Mouse (Mus musculus): ENCODE measurements around the gene Rfx3.

DNA sequence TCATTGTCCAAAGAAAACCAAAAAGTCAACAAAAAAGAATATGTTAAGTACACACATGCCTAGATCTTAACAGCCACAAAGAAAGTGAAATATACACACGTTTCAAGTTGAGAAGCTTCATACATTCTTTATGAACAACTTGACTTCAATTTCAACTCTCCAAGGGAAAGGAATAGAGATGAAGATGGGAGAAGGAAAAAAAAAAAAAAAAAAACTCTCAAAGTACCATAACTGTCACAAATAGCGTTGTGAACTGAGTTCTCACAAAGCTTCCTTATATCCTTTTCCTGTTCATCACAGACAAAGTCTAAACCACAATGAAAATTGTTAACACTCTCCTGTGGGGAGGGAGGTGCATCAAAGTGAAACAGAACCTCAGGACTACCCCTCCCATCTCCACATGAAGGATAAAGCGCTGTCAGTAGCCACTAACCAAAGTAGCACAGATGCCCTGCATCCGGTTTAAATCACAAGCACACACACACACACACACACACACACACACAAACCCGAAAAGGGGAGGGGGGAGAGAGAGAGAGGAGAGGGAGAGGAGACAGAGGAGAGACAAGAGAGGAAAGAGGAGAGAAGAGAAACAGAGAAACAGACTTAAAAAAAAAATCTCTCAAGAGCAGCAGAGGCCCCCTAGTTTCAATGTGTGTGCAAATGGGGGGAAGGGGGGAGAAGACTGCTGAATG lies 1.2 kb downstream of the Rfx3 start:
- TF ChIP-seq MAFK (IDR thresholded peaks at IDR 0.05; ENCODE audit: insufficient read depth, low read depth, low read length) (no peak), ZC3H11A (IDR thresholded peaks at IDR 0.05; ENCODE audit: borderline replicate concordance, low read depth, low read length) (no peak), HCFC1 (IDR thresholded peaks at IDR 0.05; ENCODE audit: borderline replicate concordance, insufficient read depth, low read length) (no peak), ZNF384 (IDR thresholded peaks at IDR 0.05; ENCODE audit: low read depth, low read length) (no peak)
